Mouse (Mus musculus): ENCODE measurements around the gene Dmrt1.

GRCm38 (mm10) chr19:25610015-25610410 is 104.6 kb downstream of the Dmrt1 start, which contains the start of gene Dmrt3:
- TF ChIP-seq CTCF (IDR thresholded peaks at IDR 0.05; ENCODE audit: borderline replicate concordance, insufficient read depth, low read depth, low read length) (no peak), POLR2A (IDR thresholded peaks at IDR 0.05; ENCODE audit: borderline replicate concordance, insufficient read depth, low read length) (no peak)

Data from cerebellum, adult 2 months (tissue).